Mouse (Mus musculus): ENCODE measurements at regions not wholly inside any gene's neighbourhood (a gene's known extent, or its start where the extent isn't known, plus 50 kb on each side); places are given as distances from the start of the nearest gene placed in this dataset.

GRCm38 (mm10) chr14:114912271-114912670 lies 179.7 kb upstream of the Gpc5 start:
- Histone ChIP-seq H3K36me3 (ENCODE audit: control insufficient read depth, insufficient read depth, low read length) (no peaks in the 10 kb centered on the region), H3K4me1 (ENCODE audit: control insufficient read depth, insufficient read depth, low read length) (no peaks in the 10 kb centered on the region), H3K27me3 (ENCODE audit: control insufficient read depth, insufficient read depth, low read length) (no peaks in the 10 kb centered on the region), H3K4me3 (ENCODE audit: control insufficient read depth, low read depth, low read length) (no peak overlapping the region), H3K27ac (ENCODE audit: control insufficient read depth, insufficient read depth, low read depth, low read length) (no peak overlapping the region)
- TF ChIP-seq POLR2A (IDR thresholded peaks at IDR 0.05; ENCODE audit: control insufficient read depth, low read depth, low read length) (no peak), CTCF (IDR thresholded peaks at IDR 0.05; ENCODE audit: control insufficient read depth, insufficient read depth, insufficient replicate concordance, low read depth, low read length) (no peak)

- no peak for TF ChIP-seq POLR2A (IDR thresholded peaks at IDR 0.05; ENCODE audit: control insufficient read depth, low read depth, low read length)
- TF ChIP-seq CTCF (IDR thresholded peaks at IDR 0.05; ENCODE audit: control insufficient read depth, insufficient read depth, insufficient replicate concordance, low read depth, low read length), result peak; percentile 17; the same call in 1 of the 2 replicates
- Histone ChIP-seq H3K36me3 (ENCODE audit: control insufficient read depth, insufficient read depth, low read length) (no peaks in the 10 kb centered on the region), H3K27ac (ENCODE audit: control insufficient read depth, insufficient read depth, low read depth, low read length) (no peak overlapping the region)
These were observed 178.8 kb upstream of the Gpc5 start for GRCm38 (mm10) chr14:114913238-114913637.

GRCm38 (mm10) chr14:114945744-114946143 lies 146.3 kb upstream of the Gpc5 start:
- H3K27me3 ChIP-seq (ENCODE audit: control insufficient read depth, insufficient read depth, low read length), result no peaks in the 10 kb centered on the region
- peak overlapping the region; percentile 86 for H3K4me3 ChIP-seq (ENCODE audit: control insufficient read depth, low read depth, low read length)
- H3K27ac ChIP-seq (ENCODE audit: control insufficient read depth, insufficient read depth, low read depth, low read length), result peak overlapping the region; percentile 100
- no peaks in the 10 kb centered on the region for H3K36me3 ChIP-seq (ENCODE audit: control insufficient read depth, insufficient read depth, low read length)
- peak; percentile 87 for TF ChIP-seq POLR2A (IDR thresholded peaks at IDR 0.05; ENCODE audit: control insufficient read depth, low read depth, low read length)
- TF ChIP-seq CTCF (IDR thresholded peaks at IDR 0.05; ENCODE audit: control insufficient read depth, insufficient read depth, insufficient replicate concordance, low read depth, low read length), result no peak
- H3K4me1 ChIP-seq (ENCODE audit: control insufficient read depth, insufficient read depth, low read length), result peaks cover 5% of the 10 kb centered on the region

More at GRCm38 (mm10) chr14:114913238-114913637, 178.8 kb upstream of the Gpc5 start:
- Histone ChIP-seq H3K4me1 (ENCODE audit: control insufficient read depth, insufficient read depth, low read length) (no peaks in the 10 kb centered on the region), H3K27me3 (ENCODE audit: control insufficient read depth, insufficient read depth, low read length) (no peaks in the 10 kb centered on the region), H3K4me3 (ENCODE audit: control insufficient read depth, low read depth, low read length) (no peak overlapping the region)

GRCm38 (mm10) chr14:114946321-114946720 lies 145.7 kb upstream of the Gpc5 start:
- TF ChIP-seq POLR2A (IDR thresholded peaks at IDR 0.05; ENCODE audit: control insufficient read depth, low read depth, low read length) (no peak), CTCF (IDR thresholded peaks at IDR 0.05; ENCODE audit: control insufficient read depth, insufficient read depth, insufficient replicate concordance, low read depth, low read length) (no peak)
- Histone ChIP-seq H3K36me3 (ENCODE audit: control insufficient read depth, insufficient read depth, low read length) (no peaks in the 10 kb centered on the region), H3K27ac (ENCODE audit: control insufficient read depth, insufficient read depth, low read depth, low read length) (peak overlapping the region; percentile 75; the same call in 1 of the 2 replicates), H3K4me3 (ENCODE audit: control insufficient read depth, low read depth, low read length) (peak overlapping the region; percentile 41), H3K4me1 (ENCODE audit: control insufficient read depth, insufficient read depth, low read length) (peaks cover 5% of the 10 kb centered on the region), H3K27me3 (ENCODE audit: control insufficient read depth, insufficient read depth, low read length) (no peaks in the 10 kb centered on the region)

- TF ChIP-seq POLR2A (IDR thresholded peaks at IDR 0.05; ENCODE audit: control insufficient read depth, low read depth, low read length), result no peak
- no peak for TF ChIP-seq CTCF (IDR thresholded peaks at IDR 0.05; ENCODE audit: control insufficient read depth, insufficient read depth, insufficient replicate concordance, low read depth, low read length)
- Histone ChIP-seq H3K4me1 (ENCODE audit: control insufficient read depth, insufficient read depth, low read length) (peaks cover 5% of the 10 kb centered on the region), H3K4me3 (ENCODE audit: control insufficient read depth, low read depth, low read length) (peak overlapping the region; percentile 15)
These were observed 143.5 kb upstream of the Gpc5 start for GRCm38 (mm10) chr14:114948341-114949155.

GRCm38 (mm10) chr14:114949156-114949496 lies 142.9 kb upstream of the Gpc5 start:
- TF ChIP-seq CTCF (IDR thresholded peaks at IDR 0.05; ENCODE audit: control insufficient read depth, insufficient read depth, insufficient replicate concordance, low read depth, low read length), result no peak
- no peak for TF ChIP-seq POLR2A (IDR thresholded peaks at IDR 0.05; ENCODE audit: control insufficient read depth, low read depth, low read length)

More at GRCm38 (mm10) chr14:114948341-114949155, 143.5 kb upstream of the Gpc5 start:
- H3K36me3 ChIP-seq (ENCODE audit: control insufficient read depth, insufficient read depth, low read length), result no peaks in the 10 kb centered on the region
- H3K27ac ChIP-seq (ENCODE audit: control insufficient read depth, insufficient read depth, low read depth, low read length), result peak overlapping the region; percentile 12; the same call in 1 of the 2 replicates
- H3K27me3 ChIP-seq (ENCODE audit: control insufficient read depth, insufficient read depth, low read length), result no peaks in the 10 kb centered on the region

GRCm38 (mm10) chr14:114952280-114952679 lies 139.7 kb upstream of the Gpc5 start:
- H3K36me3 ChIP-seq (ENCODE audit: control insufficient read depth, insufficient read depth, low read length), result no peaks in the 10 kb centered on the region
- peak overlapping the region; percentile 6; the same call in 1 of the 2 replicates for H3K27ac ChIP-seq (ENCODE audit: control insufficient read depth, insufficient read depth, low read depth, low read length)
- peaks cover 5% of the 10 kb centered on the region for H3K4me1 ChIP-seq (ENCODE audit: control insufficient read depth, insufficient read depth, low read length)
- TF ChIP-seq CTCF (IDR thresholded peaks at IDR 0.05; ENCODE audit: control insufficient read depth, insufficient read depth, insufficient replicate concordance, low read depth, low read length) (no peak), POLR2A (IDR thresholded peaks at IDR 0.05; ENCODE audit: control insufficient read depth, low read depth, low read length) (no peak)
- H3K4me3 ChIP-seq (ENCODE audit: control insufficient read depth, low read depth, low read length), result no peak overlapping the region
- no peaks in the 10 kb centered on the region for H3K27me3 ChIP-seq (ENCODE audit: control insufficient read depth, insufficient read depth, low read length)

More at GRCm38 (mm10) chr14:114949156-114949496, 142.9 kb upstream of the Gpc5 start:
- Histone ChIP-seq H3K27me3 (ENCODE audit: control insufficient read depth, insufficient read depth, low read length) (no peaks in the 10 kb centered on the region), H3K36me3 (ENCODE audit: control insufficient read depth, insufficient read depth, low read length) (no peaks in the 10 kb centered on the region), H3K4me3 (ENCODE audit: control insufficient read depth, low read depth, low read length) (no peak overlapping the region), H3K4me1 (ENCODE audit: control insufficient read depth, insufficient read depth, low read length) (peaks cover 5% of the 10 kb centered on the region), H3K27ac (ENCODE audit: control insufficient read depth, insufficient read depth, low read depth, low read length) (peak overlapping the region; percentile 12; the same call in 1 of the 2 replicates)
